Mouse (Mus musculus): ENCODE results near the gene Fbxo47. TPM values are rescaled to one million over a fixed set of nuclear protein-coding genes. Genes with fewer than 3 reads are reported as not detected.
"Not testable (repeated sequence)": the region's sequence is repeated elsewhere in the genome, so short reads cannot be mapped to it uniquely, and the experiment has no call there.

Gene Fbxo47
- total RNA-seq, 2 experiments from 2014 or later = 0.86 to 0.99 TPM

DNA sequence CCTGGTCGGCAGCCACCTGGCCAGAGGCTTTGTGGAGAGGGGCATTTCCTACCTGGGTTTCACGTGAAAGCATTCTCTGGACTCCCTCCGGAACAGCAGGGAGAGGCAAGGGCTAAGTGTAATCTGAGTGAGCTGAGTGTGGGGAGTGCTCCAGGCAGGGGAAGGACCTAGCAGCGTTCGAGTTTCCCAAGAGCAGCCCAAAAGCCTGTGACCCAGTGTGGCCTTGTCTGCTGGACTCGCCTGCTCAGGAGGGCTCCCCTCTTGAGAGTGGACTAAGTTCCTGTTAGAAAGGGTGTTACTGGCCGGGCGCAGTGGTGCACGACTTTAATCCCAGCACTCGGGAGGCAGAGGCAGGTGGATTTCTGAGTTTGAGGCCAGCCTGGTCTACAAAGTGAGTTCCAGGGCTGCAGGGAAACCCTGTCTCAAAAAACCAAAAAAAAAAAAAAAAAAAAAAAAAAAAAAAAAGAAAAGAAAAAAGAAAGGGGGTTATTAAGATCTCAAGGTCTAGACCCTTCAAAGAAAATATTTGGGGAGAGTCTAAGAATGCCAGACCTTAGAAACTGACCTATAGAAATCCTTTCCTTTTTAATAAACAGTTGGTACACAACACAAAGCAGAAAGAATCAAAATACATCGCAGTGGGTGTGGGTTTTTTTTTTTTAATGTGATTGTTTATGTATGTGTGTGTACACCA, 44.4 kb downstream of the Fbxo47 start:
- no peak for DNase-seq (ENCODE audit: low spot score in 2 of 2)
- intact Hi-C loops (cut with DNase I) = loop anchor here (5.0 kb wide), 1 partner anchor 43 kb away; the partner anchor contains the start of gene Fbxo47

DNA sequence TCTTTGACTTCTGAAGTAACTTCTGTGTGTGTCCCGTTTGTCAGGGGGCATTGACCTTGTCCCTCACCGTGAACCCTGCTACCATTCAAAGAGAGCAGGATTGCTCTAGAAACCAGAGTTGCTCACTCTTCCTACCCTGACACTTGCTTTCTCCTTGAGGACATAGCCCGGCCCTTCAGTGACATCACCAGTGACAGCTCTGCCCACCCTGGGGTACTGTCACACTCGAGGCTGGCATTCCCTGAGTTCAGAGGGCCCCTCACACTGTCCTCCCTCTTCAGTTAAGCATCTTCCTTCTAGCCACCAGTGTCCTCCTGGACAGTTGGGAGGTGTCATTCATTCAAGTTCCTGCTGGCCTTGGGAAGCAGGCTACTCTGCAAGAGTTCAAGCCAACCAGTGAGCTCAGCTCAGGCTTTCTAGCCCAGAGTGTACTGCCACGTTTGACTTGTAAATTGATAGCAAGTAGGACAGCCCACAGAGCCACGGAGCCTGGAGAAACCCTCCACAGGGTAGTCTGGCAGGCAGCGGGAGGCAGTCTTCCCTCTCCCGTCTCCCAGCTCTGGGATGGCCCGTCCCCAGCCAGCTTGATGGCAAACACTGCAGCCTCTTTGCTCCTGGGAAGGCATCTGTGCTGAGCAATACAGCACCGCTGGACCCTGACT, 45.0 kb downstream of the Fbxo47 start:
- no peak for DNase-seq (ENCODE audit: low spot score in 2 of 2)
- intact Hi-C loops (cut with DNase I) = no loop called here

DNA sequence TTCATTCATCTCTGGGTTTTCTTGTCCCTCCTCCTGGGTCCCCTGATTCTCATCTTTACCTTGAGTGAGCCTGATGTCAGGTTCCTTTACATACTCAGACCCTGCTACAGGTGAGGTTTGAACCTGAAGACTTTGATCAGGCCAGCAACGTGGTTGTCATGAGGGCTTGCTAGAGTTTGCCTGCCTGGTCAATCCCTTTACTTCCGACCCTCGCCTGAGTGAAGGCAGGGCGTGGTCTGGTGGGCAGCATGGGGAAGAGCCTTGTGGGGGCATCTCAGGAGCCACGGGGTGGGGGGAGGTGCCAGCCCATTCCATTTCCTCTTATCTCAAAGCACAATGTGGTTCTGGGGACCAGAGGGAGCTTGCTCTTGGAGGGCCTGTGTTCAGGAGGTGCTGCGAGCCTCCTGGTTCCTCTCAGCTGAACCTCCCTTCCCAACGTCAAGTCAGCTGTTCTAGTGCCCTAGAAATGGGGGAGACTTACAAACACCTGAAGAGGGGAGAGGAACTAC, 46.3 kb downstream of the Fbxo47 start:
- intact Hi-C loops (cut with DNase I) = no loop called here
- no peak for DNase-seq (ENCODE audit: low spot score in 2 of 2)

DNA sequence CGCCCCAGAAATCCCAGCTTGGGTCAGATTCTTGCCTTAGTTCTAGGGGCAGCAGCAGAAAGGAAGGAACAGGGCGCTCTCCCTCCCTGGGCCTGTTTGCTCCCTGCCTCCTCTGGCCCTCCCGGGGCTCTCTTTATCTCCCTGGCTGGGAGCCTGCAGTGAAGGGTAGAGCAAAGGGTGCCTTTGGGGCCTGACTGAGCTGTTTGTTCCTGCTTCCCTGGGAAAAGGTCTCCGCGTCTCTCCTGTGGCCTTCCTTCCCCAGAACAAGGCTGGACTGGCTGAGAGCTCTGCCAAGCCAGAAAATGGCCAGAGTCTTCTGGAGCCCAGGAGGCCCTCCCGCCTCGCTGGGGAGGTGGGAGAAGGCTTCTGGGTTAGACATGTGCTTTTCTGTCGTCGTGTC, 46.9 kb downstream of the Fbxo47 start:
- intact Hi-C loops (cut with DNase I) = not testable (repeated sequence)

DNA sequence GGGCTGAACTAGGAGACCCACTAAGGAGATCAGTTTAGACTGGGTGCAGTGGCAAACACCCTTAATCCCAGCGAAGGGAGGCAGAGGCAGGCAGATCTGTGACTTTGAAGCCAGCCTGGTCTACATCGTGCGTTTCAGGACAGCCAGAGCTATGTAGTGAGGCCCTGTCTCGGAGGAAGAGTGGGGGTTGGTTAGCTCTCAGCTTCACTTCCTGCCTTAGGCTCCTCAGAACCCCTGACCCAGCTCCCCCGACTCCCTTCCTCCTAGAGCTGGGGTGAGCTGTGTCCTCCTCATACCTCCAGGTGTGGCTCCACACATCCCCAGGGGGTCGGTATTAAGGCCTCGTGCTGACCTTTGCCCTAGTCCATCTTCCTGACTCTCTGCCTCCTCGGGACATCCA, 47.4 kb downstream of the Fbxo47 start:
- intact Hi-C loops (cut with DNase I) = no loop called here
- DNase-seq (ENCODE audit: low spot score in 2 of 2) = no peak

More for the DNA sequence above, 46.9 kb downstream of the Fbxo47 start:
- not testable (repeated sequence) for DNase-seq (ENCODE audit: low spot score in 2 of 2)

DNA sequence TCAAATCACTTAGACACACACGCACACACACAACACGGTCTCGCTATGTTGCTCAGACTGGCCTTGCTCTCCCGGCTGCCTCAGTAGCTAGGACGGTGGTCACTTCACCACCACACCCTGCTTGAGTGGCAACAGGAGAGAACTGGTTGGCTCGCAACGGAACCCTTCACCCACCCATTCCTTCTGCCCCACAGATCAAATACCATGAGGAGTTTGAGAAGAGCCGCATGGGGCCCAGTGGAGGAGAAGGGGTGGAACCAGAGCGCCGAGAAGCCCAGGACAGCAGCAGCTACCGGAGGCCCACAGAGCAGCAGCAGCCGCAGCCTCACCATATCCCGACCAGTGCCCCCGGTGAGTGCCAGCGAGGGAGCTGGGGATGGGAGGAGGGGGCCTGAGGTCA, 50.6 kb downstream of the Fbxo47 start:
- intact Hi-C loops (cut with DNase I) = no loop called here
- no peak for DNase-seq (ENCODE audit: low spot score in 2 of 2)

DNA sequence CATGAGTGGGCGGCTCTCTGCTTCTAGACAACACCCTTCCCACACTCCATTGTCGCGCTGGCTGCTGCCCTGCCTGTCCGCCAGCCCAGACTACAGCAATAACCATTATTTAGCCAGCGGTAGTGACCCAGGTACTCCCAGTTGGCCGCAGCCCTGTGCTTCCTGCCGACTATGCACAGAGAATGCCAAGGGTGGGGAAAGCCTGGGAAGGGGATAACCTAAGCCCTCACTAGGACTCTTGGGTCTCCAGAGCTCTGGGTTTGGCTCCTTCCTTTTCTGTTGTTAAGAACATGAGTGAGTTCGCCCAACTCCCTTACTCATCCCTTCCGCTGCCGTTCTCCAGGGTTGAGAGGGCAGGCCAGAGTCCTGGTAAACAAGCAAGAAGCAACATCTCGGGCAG, 52.0 kb downstream of the Fbxo47 start:
- DNase-seq (ENCODE audit: low spot score in 2 of 2) = no peak
- intact Hi-C loops (cut with DNase I) = no loop called here

DNA sequence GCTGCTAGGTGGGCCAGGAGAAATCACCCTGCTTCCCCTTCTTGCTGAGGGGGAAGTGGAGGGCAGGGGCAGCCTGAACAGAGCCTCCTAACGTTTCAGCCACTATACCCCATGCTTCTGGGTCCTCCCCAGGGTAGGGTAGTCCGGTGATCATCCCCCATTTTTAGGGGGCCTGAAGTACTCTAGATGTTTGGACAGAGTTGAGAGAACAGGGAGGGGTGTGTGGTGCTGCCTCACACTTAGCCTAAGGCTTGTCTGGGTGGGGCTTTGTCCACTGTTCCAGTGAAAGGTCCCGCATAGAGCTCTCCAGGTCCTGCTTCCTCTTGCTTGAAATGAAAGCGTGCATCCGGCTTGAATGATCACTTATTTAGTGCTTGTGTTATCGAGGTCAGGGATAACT, 53.5 kb downstream of the Fbxo47 start:
- DNase-seq (ENCODE audit: low spot score in 2 of 2) = no peak
- intact Hi-C loops (cut with DNase I) = no loop called here

DNA sequence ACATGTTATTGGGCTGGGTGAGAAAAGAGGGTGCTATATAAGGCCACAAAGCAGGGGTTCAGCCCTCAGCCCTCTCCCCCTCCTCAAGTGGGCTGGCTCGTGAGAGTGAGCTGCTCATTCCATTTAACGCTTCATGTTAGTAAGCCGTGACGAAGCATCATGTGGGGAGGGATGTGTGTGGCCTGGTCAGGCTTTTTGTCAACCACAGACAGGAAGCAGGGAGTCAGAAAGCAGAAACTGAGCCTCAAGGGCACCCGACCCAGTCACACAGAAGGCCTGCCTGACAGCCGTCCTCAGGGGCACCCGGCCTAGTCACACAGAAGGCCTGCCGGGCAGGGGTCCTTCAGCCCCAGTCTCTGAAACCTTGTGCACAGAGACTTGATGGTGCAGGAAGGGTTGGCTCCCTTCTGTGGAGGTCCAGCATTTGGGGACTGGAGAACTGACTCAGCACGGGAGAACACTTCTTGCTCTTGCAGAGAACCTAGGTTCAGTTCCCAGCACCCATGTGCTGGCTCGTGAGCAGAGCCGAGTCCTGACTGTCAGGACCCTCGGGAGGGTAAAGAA, 54.0 kb downstream of the Fbxo47 start:
- intact Hi-C loops (cut with DNase I) = no loop called here
- DNase-seq (ENCODE audit: low spot score in 2 of 2) = no peak

DNA sequence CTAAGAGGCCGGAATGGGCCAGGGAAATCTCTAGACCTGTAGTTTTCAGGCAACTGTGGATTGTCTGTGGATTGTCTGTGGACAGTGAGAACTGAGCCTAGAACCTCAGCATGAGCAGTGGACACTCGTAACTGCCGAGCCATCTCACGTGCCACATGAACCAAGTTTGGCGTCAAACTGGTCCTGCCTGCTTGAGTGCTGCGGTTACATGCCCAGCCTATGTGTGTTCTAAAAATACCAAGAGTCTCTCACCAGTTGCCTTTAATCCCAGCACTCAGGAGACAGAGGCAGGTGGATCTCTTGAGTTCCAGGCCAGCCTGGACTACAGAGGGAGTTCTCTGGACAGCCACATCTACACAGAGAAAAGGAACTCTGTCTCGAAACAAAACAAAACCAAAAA, 54.6 kb downstream of the Fbxo47 start:
- no peak for DNase-seq (ENCODE audit: low spot score in 2 of 2)
- intact Hi-C loops (cut with DNase I) = no loop called here

DNA sequence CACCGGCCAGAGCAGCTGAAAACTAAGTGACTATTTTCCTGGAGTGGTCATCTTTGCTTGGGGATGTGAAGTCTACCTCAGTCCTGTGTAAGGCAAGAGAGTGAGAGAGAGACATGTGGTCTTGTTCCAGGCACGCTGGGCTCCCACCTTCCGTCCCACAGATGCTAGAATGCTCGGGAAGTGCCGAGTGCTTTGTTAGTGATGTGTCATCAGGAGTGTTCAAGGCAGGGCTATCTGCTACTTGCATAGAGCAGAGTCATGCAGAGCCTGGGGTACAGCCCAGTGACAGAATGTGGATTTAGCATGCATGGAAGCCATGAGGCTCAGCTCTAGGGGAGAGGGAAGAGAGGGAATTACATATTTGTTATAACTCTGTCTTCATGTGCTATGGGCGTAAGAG, 56.3 kb downstream of the Fbxo47 start:
- intact Hi-C loops (cut with DNase I) = no loop called here
- DNase-seq (ENCODE audit: low spot score in 2 of 2) = no peak

DNA sequence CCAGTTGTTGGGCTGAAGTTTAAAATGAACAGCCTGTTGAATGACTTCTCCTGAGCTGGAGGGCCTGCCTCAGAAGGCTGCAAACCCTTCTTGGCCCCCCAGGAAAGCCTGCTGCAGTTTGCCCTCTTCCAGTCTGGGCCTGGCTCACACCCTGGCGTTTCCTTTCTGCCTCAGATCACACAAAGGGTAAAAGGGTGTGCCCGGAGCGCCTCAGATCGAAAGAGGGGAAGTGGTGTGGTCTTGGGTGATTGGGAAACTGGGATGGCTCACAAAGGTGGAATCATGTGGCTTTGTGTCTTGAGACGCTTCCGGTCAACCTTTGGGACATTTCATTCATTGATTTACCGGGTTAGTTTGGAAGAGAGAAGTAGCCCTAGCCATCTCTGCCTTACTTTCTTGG, 57.5 kb downstream of the Fbxo47 start:
- intact Hi-C loops (cut with DNase I) = no loop called here
- DNase-seq (ENCODE audit: low spot score in 2 of 2) = no peak

DNA sequence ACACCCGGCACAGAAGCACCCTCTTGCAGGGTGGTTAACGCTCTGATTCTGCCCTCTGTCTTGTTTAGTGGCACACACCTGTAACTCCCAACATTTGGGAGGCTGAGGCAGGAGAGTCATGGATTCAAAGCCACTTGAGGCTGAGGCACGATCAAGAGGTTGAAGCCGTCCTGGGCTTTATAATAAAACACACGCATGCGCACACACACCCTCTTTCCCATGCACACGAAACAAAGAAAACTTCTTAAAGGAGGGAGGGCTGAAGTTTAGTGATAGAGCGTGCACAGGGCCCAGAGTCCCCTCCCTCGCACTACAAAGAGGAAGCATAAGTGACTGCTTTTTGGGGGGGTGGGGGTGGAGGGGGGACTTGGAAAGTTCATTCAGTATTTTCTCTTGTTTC, 58.0 kb downstream of the Fbxo47 start:
- intact Hi-C loops (cut with DNase I) = no loop called here
- DNase-seq (ENCODE audit: low spot score in 2 of 2) = no peak

DNA sequence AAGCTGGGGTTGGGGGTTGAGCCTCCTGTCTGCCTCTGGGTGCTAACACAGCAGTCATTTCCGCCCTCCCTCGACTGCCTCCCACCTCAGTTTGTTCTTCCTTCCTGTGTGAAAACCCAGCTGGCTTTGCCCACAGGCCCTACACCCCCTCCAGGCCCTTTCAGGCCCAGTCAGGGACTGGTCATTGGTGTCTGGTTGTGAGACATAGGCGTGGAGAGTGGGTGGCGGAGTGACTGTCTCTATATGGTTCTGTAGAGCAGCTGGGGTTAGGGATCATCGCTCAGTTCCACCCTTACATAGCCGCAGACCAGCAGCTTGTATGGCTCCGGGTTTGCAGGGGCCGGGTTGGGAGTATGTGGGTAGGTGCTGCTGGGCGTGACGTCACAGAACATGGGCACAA, 58.7 kb downstream of the Fbxo47 start:
- intact Hi-C loops (cut with DNase I) = no loop called here
- no peak for DNase-seq (ENCODE audit: low spot score in 2 of 2)

DNA sequence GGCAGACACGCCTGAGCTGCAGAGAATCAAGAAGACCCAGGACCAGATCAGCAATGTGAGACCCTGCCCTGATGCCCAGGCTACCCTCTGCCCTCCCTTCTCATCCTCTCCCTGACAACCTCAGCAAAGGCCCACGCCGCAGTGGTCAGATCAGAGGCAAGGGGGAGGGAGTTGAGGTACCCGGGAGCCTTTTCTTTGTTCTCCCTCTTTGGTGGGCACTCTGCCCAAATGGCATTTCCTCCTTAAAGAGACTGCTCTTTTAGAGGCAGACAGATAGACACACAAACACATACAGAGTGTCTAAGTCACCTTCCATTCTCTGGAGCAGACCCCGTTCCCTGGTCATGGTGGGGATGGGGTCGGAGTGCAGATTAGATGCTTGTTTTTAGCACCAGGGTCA, 59.1 kb downstream of the Fbxo47 start:
- intact Hi-C loops (cut with DNase I) = no loop called here
- DNase-seq (ENCODE audit: low spot score in 2 of 2) = no peak

DNA sequence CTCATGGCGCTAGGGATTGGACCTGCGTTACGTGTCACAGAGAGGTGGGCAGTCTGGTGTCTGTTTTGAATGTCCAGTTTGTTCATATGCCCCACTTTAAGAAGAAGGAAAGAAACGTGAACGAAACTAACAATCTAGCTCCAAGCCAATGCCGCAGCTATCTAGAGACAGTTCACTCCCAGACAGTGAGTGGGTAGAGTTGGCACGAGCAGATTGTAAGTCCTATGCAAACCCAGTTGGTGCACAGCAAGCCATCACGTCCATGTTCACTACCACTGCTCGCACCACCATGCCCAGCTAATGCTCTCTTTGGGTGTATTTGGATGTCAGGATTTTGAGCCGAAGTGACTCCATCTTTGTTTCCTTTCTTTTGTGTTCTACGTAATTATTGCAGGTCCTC, 59.8 kb downstream of the Fbxo47 start:
- intact Hi-C loops (cut with DNase I) = no loop called here

DNA sequence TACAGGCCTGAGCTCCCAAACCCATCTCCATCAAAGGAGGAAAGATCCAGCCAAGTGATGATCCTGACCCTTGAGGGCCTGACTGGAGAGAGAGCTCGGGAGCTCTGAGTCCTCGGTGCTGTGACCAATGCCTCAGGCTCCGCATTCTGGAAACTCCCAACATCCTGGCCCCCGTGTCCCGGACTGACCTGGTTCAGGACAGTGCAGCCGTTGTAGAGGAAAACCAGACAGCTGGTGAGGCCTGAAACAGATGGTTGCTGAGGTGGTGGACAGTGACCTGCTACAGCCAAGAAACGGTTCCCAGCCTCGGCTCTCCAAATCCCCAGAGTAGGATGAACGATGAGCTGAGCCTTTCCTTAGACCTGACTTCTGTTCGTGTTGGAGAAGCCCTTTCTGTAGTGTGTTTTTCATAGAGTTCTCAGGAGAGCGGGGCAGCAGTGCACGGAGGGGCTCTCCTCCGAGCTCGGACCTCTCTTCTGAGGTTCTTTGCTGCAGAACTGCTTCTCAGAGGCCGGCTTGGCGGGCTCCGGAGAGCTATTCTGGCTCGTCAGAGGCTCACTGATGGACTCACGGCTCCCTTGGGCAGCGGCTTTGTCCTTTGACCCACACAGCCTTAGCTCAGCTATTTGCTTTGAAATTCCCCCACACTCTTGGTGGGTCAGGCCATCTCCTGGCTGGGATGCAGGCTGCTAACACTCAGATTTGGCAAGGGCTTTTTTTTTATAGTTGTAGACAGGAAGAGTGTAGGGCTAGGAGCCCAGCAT, 60.9 kb downstream of the Fbxo47 start:
- intact Hi-C loops (cut with DNase I) = no loop called here
- DNase-seq (ENCODE audit: low spot score in 2 of 2) = no peak

More for the DNA sequence above, 59.8 kb downstream of the Fbxo47 start:
- DNase-seq (ENCODE audit: low spot score in 2 of 2) = no peak

DNA sequence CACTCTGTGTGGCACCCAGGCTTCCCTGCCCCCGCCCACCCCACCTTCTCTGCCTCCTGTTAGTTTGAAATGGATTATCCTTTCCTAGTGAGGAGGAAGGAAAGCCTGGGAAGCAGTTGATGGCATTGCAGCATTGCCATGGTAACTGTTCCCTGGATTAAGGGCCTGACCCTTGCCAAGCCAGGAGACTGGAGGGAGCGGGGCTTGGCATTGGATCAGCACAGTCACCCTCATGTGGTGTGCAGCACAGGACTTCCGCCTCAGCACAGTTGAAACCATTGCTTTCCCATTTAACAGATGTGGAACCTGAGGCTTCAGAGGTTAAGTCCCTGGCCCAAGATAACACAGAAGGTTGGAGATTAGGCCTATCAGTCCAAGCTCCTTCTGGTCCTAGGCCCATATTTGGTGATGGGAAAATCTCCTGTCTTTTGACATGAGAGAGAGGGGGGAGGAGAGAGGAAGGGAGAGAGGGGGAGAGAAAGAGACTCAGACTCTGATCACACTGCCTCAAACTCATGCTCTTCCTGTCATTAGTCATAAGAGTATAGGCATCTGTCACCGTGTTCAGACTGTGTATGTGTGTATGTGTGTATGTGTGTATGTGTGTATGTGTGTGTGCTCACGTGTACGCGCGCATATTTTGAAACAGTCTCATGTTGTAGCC, 62.4 kb downstream of the Fbxo47 start:
- DNase-seq (ENCODE audit: low spot score in 2 of 2) = no peak
- intact Hi-C loops (cut with DNase I) = no loop called here

DNA sequence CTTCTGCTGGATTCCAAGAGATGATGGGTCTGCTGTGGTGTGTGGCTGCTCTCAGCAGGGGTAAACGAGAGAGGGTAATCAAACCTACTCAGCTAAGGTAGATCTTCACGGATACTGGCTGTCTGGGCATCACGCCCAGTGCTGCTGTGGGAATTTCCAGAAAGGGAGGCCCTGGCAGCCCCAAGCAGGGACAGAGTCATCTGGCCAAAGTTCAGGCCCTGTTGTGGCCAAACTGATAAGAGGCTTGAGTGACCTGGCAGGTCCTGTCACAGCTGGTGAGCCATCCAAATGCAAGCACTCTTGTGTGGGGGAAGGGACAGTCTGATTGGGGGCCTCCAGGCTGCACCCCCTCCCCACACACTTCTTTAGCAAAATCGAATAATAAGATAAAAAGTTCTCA, 63.1 kb downstream of the Fbxo47 start:
- intact Hi-C loops (cut with DNase I) = no loop called here
- DNase-seq (ENCODE audit: low spot score in 2 of 2) = no peak

DNA sequence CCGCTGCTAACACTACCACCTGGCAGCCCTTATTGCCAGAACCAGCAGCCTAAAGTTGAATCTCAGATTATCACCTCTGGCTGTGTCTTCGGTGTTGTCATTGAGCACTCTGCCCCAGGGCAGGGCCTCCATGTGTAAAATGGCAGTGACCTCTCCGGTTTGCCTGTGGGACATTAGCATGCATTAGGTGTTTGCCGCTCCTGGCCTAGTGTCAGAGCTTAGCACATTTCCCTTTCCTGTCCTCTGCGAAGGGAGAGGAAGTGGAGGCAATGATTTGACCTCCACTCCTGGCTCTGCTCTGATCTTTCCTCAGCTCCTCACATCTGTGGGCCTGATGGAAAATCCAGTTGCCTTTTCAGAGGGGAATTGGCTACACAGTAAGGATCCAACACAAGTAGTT, 64.0 kb downstream of the Fbxo47 start:
- no peak for DNase-seq (ENCODE audit: low spot score in 2 of 2)
- intact Hi-C loops (cut with DNase I) = no loop called here

Measured in left cerebral cortex, postnatal 14 days (tissue).